Mouse (Mus musculus): Measurements from ENCODE around the gene Samhd1. TPM values are rescaled to one million over a fixed set of nuclear protein-coding genes. Genes with fewer than 3 reads are reported as not detected.
A peak's percentile ranks its signal among the peaks of the same experiment; 100 is the strongest.
"Not testable (repeated sequence)": the region's sequence is repeated elsewhere in the genome, so short reads cannot be mapped to it uniquely, and the experiment has no call there.

Samhd1 gene
- polyA plus RNA-seq (2016; fragmentation: Nextera tagmentation; extraction: Ambion mirVana): 20.3 and 26.6 TPM in 2 replicates

- Histone ChIP-seq H3K36me3 (no peaks in the 10 kb centered on the region), H3K27me3 (ENCODE audit: insufficient read depth, poor library complexity, severe bottlenecking) (no peaks in the 10 kb centered on the region), H3K9me3 (no peaks in the 10 kb centered on the region; the same call in 1 of the 2 replicates), H3K4me1 (0 out of 2 replicates have a peak, but pooled peaks cover 3% of the 10 kb centered on the region), H3K27ac (peak within 1 kb of the TSS; percentile 90), H3K4me3 (peak within 1 kb of the TSS; percentile 75)
- under 1% methylated on average over 32 of the region's 32 CpGs for WGBS
- peak; percentile 97 for DNase-seq (ENCODE audit: low spot score)
Measured at GRCm38 (mm10) chr2:157135014-157135413, at the start of gene Samhd1. TSS of gene Samhd1 (minus strand) at chr2:157135265.

GRCm38 (mm10) chr2:157178167-157178566 is 43.1 kb upstream of the Samhd1 start:
- Histone ChIP-seq H3K36me3 (peaks cover 64% of the 10 kb centered on the region), H3K9me3 (no peaks in the 10 kb centered on the region), H3K27me3 (ENCODE audit: insufficient read depth, poor library complexity, severe bottlenecking) (no peaks in the 10 kb centered on the region), H3K4me1 (no peaks in the 10 kb centered on the region), H3K27ac (no peak overlapping the region), H3K4me3 (no peak overlapping the region)
- 86% methylated on average over 6 of the region's 6 CpGs for WGBS
- DNase-seq (ENCODE audit: low spot score): no peak

- Histone ChIP-seq H3K4me3 (no peak overlapping the region), H3K36me3 (peaks cover 60% of the 10 kb centered on the region), H3K27me3 (ENCODE audit: insufficient read depth, poor library complexity, severe bottlenecking) (no peaks in the 10 kb centered on the region), H3K27ac (no peak overlapping the region), H3K4me1 (no peaks in the 10 kb centered on the region), H3K9me3 (no peaks in the 10 kb centered on the region)
- DNase-seq (ENCODE audit: low spot score): no peak
- WGBS: 88% methylated on average over 3 of the region's 3 CpGs
Measured at GRCm38 (mm10) chr2:157176248-157176647, 41.2 kb upstream of the Samhd1 start.

- Histone ChIP-seq H3K4me3 (no peak overlapping the region), H3K4me1 (0 out of 2 replicates have a peak, but pooled peaks cover 7% of the 10 kb centered on the region), H3K27ac (no peak overlapping the region), H3K36me3 (peaks cover 58% of the 10 kb centered on the region), H3K9me3 (no peaks in the 10 kb centered on the region), H3K27me3 (ENCODE audit: insufficient read depth, poor library complexity, severe bottlenecking) (no peaks in the 10 kb centered on the region)
- 81% methylated on average over 5 of the region's 5 CpGs for WGBS
- DNase-seq (ENCODE audit: low spot score): no peak
Measured at GRCm38 (mm10) chr2:157174416-157174815, 39.4 kb upstream of the Samhd1 start.

- H3K4me1 ChIP-seq: 0 out of 2 replicates have a peak, but pooled peaks cover 7% of the 10 kb centered on the region
- H3K4me3 ChIP-seq: no peak overlapping the region
- H3K27me3 ChIP-seq (ENCODE audit: insufficient read depth, poor library complexity, severe bottlenecking): no peaks in the 10 kb centered on the region
- no peak overlapping the region for H3K27ac ChIP-seq
- WGBS: 93% methylated on average over 6 of the region's 6 CpGs
- DNase-seq (ENCODE audit: low spot score): no peak
- H3K36me3 ChIP-seq: peaks cover 62% of the 10 kb centered on the region
- H3K9me3 ChIP-seq: no peaks in the 10 kb centered on the region
Measured at GRCm38 (mm10) chr2:157173555-157173954, 38.5 kb upstream of the Samhd1 start.

GRCm38 (mm10) chr2:157172984-157173383 is 37.9 kb upstream of the Samhd1 start:
- no peak overlapping the region for H3K27ac ChIP-seq
- H3K27me3 ChIP-seq (ENCODE audit: insufficient read depth, poor library complexity, severe bottlenecking): no peaks in the 10 kb centered on the region
- H3K36me3 ChIP-seq: peaks cover 65% of the 10 kb centered on the region
- DNase-seq (ENCODE audit: low spot score): no peak
- H3K4me1 ChIP-seq: 0 out of 2 replicates have a peak, but pooled peaks cover 7% of the 10 kb centered on the region
- no peaks in the 10 kb centered on the region for H3K9me3 ChIP-seq
- 93% methylated on average over 6 of the region's 6 CpGs for WGBS
- H3K4me3 ChIP-seq: no peak overlapping the region

- WGBS: 60% methylated on average over 6 of the region's 6 CpGs
- Histone ChIP-seq H3K27ac (no peak overlapping the region), H3K4me1 (0 out of 2 replicates have a peak, but pooled peaks cover 7% of the 10 kb centered on the region), H3K9me3 (no peaks in the 10 kb centered on the region), H3K4me3 (no peak overlapping the region), H3K27me3 (ENCODE audit: insufficient read depth, poor library complexity, severe bottlenecking) (no peaks in the 10 kb centered on the region), H3K36me3 (peaks cover 64% of the 10 kb centered on the region)
- DNase-seq (ENCODE audit: low spot score): no peak
Measured at GRCm38 (mm10) chr2:157170626-157171025, 35.6 kb upstream of the Samhd1 start.

- no peaks in the 10 kb centered on the region for H3K9me3 ChIP-seq
- H3K27ac ChIP-seq: no peak overlapping the region
- 0 out of 2 replicates have a peak, but pooled peaks cover 7% of the 10 kb centered on the region for H3K4me1 ChIP-seq
- no peak for DNase-seq (ENCODE audit: low spot score)
- no peak overlapping the region for H3K4me3 ChIP-seq
- H3K36me3 ChIP-seq: peaks cover 63% of the 10 kb centered on the region
- no peaks in the 10 kb centered on the region for H3K27me3 ChIP-seq (ENCODE audit: insufficient read depth, poor library complexity, severe bottlenecking)
- WGBS: 33% methylated on average over 5 of the region's 5 CpGs
Measured at GRCm38 (mm10) chr2:157170166-157170565, 35.1 kb upstream of the Samhd1 start.

- no peaks in the 10 kb centered on the region for H3K27me3 ChIP-seq (ENCODE audit: insufficient read depth, poor library complexity, severe bottlenecking)
- no peak overlapping the region for H3K4me3 ChIP-seq
- peaks cover 56% of the 10 kb centered on the region for H3K36me3 ChIP-seq
- 93% methylated on average over 12 of the region's 12 CpGs for WGBS
- 0 out of 2 replicates have a peak, but pooled peaks cover 7% of the 10 kb centered on the region for H3K4me1 ChIP-seq
- H3K27ac ChIP-seq: no peak overlapping the region
- DNase-seq (ENCODE audit: low spot score): no peak
- H3K9me3 ChIP-seq: no peaks in the 10 kb centered on the region
Measured at GRCm38 (mm10) chr2:157166371-157167080, 31.5 kb upstream of the Samhd1 start.

- peaks cover 62% of the 10 kb centered on the region for H3K36me3 ChIP-seq
- H3K27me3 ChIP-seq (ENCODE audit: insufficient read depth, poor library complexity, severe bottlenecking): not testable (repeated sequence)
Measured at GRCm38 (mm10) chr2:157165312-157166224, 30.5 kb upstream of the Samhd1 start.

GRCm38 (mm10) chr2:157164101-157164500 is 29.0 kb upstream of the Samhd1 start:
- WGBS: 82% methylated on average over 2 of the region's 2 CpGs
- no peak overlapping the region for H3K4me3 ChIP-seq
- no peaks in the 10 kb centered on the region for H3K4me1 ChIP-seq
- DNase-seq (ENCODE audit: low spot score): no peak
- no peaks in the 10 kb centered on the region for H3K27me3 ChIP-seq (ENCODE audit: insufficient read depth, poor library complexity, severe bottlenecking)
- H3K36me3 ChIP-seq: peaks cover 71% of the 10 kb centered on the region
- H3K27ac ChIP-seq: no peak overlapping the region
- H3K9me3 ChIP-seq: no peaks in the 10 kb centered on the region

More at GRCm38 (mm10) chr2:157165312-157166224, 30.5 kb upstream of the Samhd1 start:
- not testable (repeated sequence) for H3K4me1 ChIP-seq; H3K4me3 ChIP-seq; H3K9me3 ChIP-seq; H3K27ac ChIP-seq; DNase-seq (ENCODE audit: low spot score)

GRCm38 (mm10) chr2:157156079-157156478 is 21.0 kb upstream of the Samhd1 start:
- no peak for DNase-seq (ENCODE audit: low spot score)
- Histone ChIP-seq H3K4me1 (no peaks in the 10 kb centered on the region), H3K27ac (no peak overlapping the region), H3K36me3 (peaks cover 79% of the 10 kb centered on the region), H3K9me3 (no peaks in the 10 kb centered on the region), H3K4me3 (no peak overlapping the region), H3K27me3 (ENCODE audit: insufficient read depth, poor library complexity, severe bottlenecking) (no peaks in the 10 kb centered on the region)
- 88% methylated on average over 1 of the region's 1 CpGs for WGBS

GRCm38 (mm10) chr2:157153235-157153634 is 18.2 kb upstream of the Samhd1 start:
- peaks cover 77% of the 10 kb centered on the region for H3K36me3 ChIP-seq
- 82% methylated on average over 2 of the region's 2 CpGs for WGBS
- no peaks in the 10 kb centered on the region for H3K4me1 ChIP-seq
- H3K4me3 ChIP-seq: no peak overlapping the region
- no peaks in the 10 kb centered on the region for H3K27me3 ChIP-seq (ENCODE audit: insufficient read depth, poor library complexity, severe bottlenecking)
- H3K27ac ChIP-seq: no peak overlapping the region
- no peak for DNase-seq (ENCODE audit: low spot score)
- H3K9me3 ChIP-seq: no peaks in the 10 kb centered on the region

All from heart, embryonic 10.5 days (tissue).